Mouse (Mus musculus) brain, embryonic 14.5 days (tissue): ENCODE results near the gene Gm5426.
"Not testable (repeated sequence)": the region's sequence is repeated elsewhere in the genome, so short reads cannot be mapped to it uniquely, and the experiment has no call there.

Source experiments
- CTCF ChIP-seq: fragments of 200-500 bp; IDR thresholded peaks from 2 replicates; pipeline ENCODE4 v1.5.1; 2012; ENCODE audit warnings: inconsistent platforms, mild to moderate bottlenecking, moderate library complexity, borderline replicate concordance; ENCODE audit not compliant: insufficient read depth, insufficient read length; ENCODE audit errors: extremely low read depth
- POLR2A ChIP-seq: fragments of 200-500 bp; IDR thresholded peaks from 2 replicates; pipeline ENCODE4 v1.6.1; 2012; ENCODE audit warnings: mild to moderate bottlenecking, inconsistent platforms, borderline replicate concordance; ENCODE audit not compliant: poor library complexity, insufficient read depth, insufficient read length, severe bottlenecking; ENCODE audit errors: extremely low read depth

DNA sequence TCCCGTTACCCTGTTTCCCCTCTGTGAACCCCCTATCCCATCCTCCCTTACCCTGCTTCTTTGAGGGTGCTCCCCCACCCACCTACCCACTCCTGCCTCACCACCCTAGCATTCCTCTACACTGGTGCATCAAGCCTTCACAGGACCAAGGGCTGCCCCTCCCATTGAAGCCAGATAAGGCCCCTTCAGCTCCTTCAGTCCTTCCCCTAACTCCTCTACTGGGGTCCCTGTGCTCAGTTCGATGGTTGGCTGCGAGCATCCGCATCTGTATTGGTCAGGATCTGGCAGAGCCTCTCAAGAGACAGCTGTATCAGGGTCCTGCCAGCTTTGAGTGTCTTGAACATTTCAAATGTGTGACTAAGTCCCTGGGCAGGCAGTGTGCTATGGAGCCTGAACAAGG, 2.9 kb downstream of the Gm5426 start:
- not testable (repeated sequence) for TF ChIP-seq POLR2A, CTCF
